Mouse (Mus musculus) lung, adult 2 months (tissue): ENCODE data around the gene Rgs18.

Experiments used
- CTCF ChIP-seq: fragments of 200-500 bp; IDR thresholded peaks from 2 replicates; pipeline ENCODE4 v1.5.1; 2011; ENCODE audit warnings: mild to moderate bottlenecking, low read length, control low read depth; ENCODE audit not compliant: insufficient read depth
- POLR2A ChIP-seq: fragments of 200-500 bp; IDR thresholded peaks from 2 replicates; pipeline ENCODE4 v1.6.1; 2011; ENCODE audit warnings: low read depth, mild to moderate bottlenecking, control low read depth, low read length, borderline replicate concordance; ENCODE audit errors: extremely low read depth

- TF ChIP-seq CTCF (no peak), POLR2A (no peak)
Observed at GRCm38 (mm10) chr1:144737739-144738138, 37.5 kb downstream of the Rgs18 start.
